Mouse (Mus musculus) CH12.LX (cell line): ENCODE data around the gene Plk1. TPM values are rescaled to one million over a fixed set of nuclear protein-coding genes. Genes with fewer than 3 reads are reported as not detected.

ENCODE experiments used
- DNase-seq: peaks from one replicate; pipeline ENCODE4 v3.0.0-alpha.2; 2013; ENCODE audit errors: extremely low read depth
- H3K27ac ChIP-seq: 2 replicates; pipeline ENCODE4 v1.5.1; 2012; ENCODE audit warnings: low read depth, mild to moderate bottlenecking, control low read depth, moderate library complexity; ENCODE audit not compliant: insufficient read depth
- H3K27me3 ChIP-seq: replicated peaks from 2 replicates; pipeline ENCODE3; 2012; ENCODE audit warnings: inconsistent platforms
- H3K36me3 ChIP-seq, 2 experiments: replicated peaks in 1 of 2; 2 replicates each; pipeline versions ENCODE3 to v1.6.1; 2012; ENCODE audit warnings: inconsistent platforms in 1 of 2, low read length in 1 of 2, mild to moderate bottlenecking in 1 of 2, mixed read lengths in 1 of 2, moderate library complexity in 1 of 2; ENCODE audit not compliant: control insufficient read depth in 1 of 2, insufficient read depth in 1 of 2
- H3K4me1 ChIP-seq, 2 experiments: 2 replicates each; pipeline ENCODE4 v1.6.1; 2012; ENCODE audit warnings: inconsistent platforms in 1 of 2, moderate library complexity in 1 of 2; ENCODE audit not compliant: insufficient read depth in 2 of 2, control insufficient read depth in 1 of 2
- H3K4me2 ChIP-seq: 2 replicates; pipeline ENCODE4 v1.6.1; 2012; ENCODE audit warnings: low read depth, mild to moderate bottlenecking, control low read depth; ENCODE audit not compliant: poor library complexity, insufficient read depth, severe bottlenecking
- H3K4me3 ChIP-seq, 3 experiments: fragments of 150-350 bp in 1 of 3; sonication (generic) in 1 of 3; replicated peaks in 1 of 3; 2 replicates each; pipeline versions ENCODE3 to v1.5.1; 2011 to 2012; ENCODE audit warnings: low read depth in 2 of 3, low read length in 2 of 3, mild to moderate bottlenecking in 2 of 3, moderate library complexity in 2 of 3, control low read depth in 1 of 3, improper control_type of control experiment in 1 of 3, inconsistent platforms in 1 of 3, mixed read lengths in 1 of 3; ENCODE audit not compliant: poor library complexity in 1 of 3
- H3K79me2 ChIP-seq: replicated peaks from 2 replicates; pipeline ENCODE4 v1.6.1; 2012; ENCODE audit warnings: mild to moderate bottlenecking, moderate library complexity; ENCODE audit not compliant: control insufficient read depth, poor library complexity, insufficient read depth, severe bottlenecking; ENCODE audit errors: extremely low read depth
- H3K9ac ChIP-seq: 2 replicates; pipeline ENCODE4 v1.6.1; 2012; ENCODE audit warnings: low read depth, mild to moderate bottlenecking, control low read depth, moderate library complexity; ENCODE audit not compliant: insufficient read depth
- H3K9me3 ChIP-seq: replicated peaks from 2 replicates; pipeline ENCODE3; 2012; ENCODE audit warnings: low read length, inconsistent platforms, mixed read lengths
- BHLHE40 ChIP-seq: IDR thresholded peaks from 2 replicates; pipeline ENCODE4 v1.6.1; 2011; ENCODE audit warnings: mild to moderate bottlenecking, low read depth, low read length, improper control_type of control experiment
- CHD1 ChIP-seq: IDR thresholded peaks from 2 replicates; pipeline ENCODE4 v1.6.1; 2012; ENCODE audit warnings: low read depth, low read length, improper control_type of control experiment, inconsistent platforms
- CHD2 ChIP-seq: IDR thresholded peaks from 2 replicates; pipeline ENCODE4 v1.6.1; 2011; ENCODE audit warnings: low read length, improper control_type of control experiment
- ELF1 ChIP-seq: IDR thresholded peaks from 2 replicates; pipeline ENCODE4 v1.6.1; 2014; ENCODE audit warnings: low read depth, mild to moderate bottlenecking, inconsistent platforms, low read length, improper control_type of control experiment
- EP300 ChIP-seq: IDR thresholded peaks from 2 replicates; pipeline ENCODE4 v1.6.1; 2011; ENCODE audit warnings: low read length, improper control_type of control experiment
- GABPA ChIP-seq: IDR thresholded peaks from 2 replicates; pipeline ENCODE4 v1.6.1; 2012; ENCODE audit warnings: low read depth, low read length, improper control_type of control experiment, inconsistent platforms; ENCODE audit not compliant: insufficient replicate concordance
- HCFC1 ChIP-seq: IDR thresholded peaks from 2 replicates; pipeline ENCODE4 v1.6.1; 2012; ENCODE audit warnings: low read depth, mild to moderate bottlenecking, inconsistent platforms, low read length, improper control_type of control experiment
- IRF4 ChIP-seq: IDR thresholded peaks from 2 replicates; pipeline ENCODE4 v1.6.1; 2014; ENCODE audit warnings: low read depth, mild to moderate bottlenecking, inconsistent platforms, low read length, improper control_type of control experiment
- JUN ChIP-seq: IDR thresholded peaks from 2 replicates; pipeline ENCODE4 v1.6.1; 2011; ENCODE audit warnings: low read depth, mild to moderate bottlenecking, low read length, improper control_type of control experiment, moderate library complexity; ENCODE audit not compliant: insufficient read depth
- KAT2A ChIP-seq: IDR thresholded peaks from 2 replicates; pipeline ENCODE4 v1.6.1; 2012; ENCODE audit warnings: low read length, improper control_type of control experiment, inconsistent platforms; ENCODE audit not compliant: insufficient replicate concordance
- MAFK ChIP-seq: IDR thresholded peaks from 2 replicates; pipeline ENCODE4 v1.6.1; 2011; ENCODE audit warnings: low read length, improper control_type of control experiment; ENCODE audit not compliant: insufficient replicate concordance
- MAX ChIP-seq: IDR thresholded peaks from 2 replicates; pipeline ENCODE4 v1.6.1; 2011; ENCODE audit warnings: low read length, improper control_type of control experiment
- MAZ ChIP-seq: IDR thresholded peaks from 2 replicates; pipeline ENCODE4 v1.6.1; 2012; ENCODE audit warnings: low read depth, mild to moderate bottlenecking, inconsistent platforms, low read length, improper control_type of control experiment, moderate library complexity
- MXI1 ChIP-seq: IDR thresholded peaks from 2 replicates; pipeline ENCODE4 v1.6.1; 2011; ENCODE audit warnings: mild to moderate bottlenecking, low read depth, low read length, improper control_type of control experiment
- NRF1 ChIP-seq: IDR thresholded peaks from 2 replicates; pipeline ENCODE4 v1.6.1; 2014; ENCODE audit warnings: low read depth, mild to moderate bottlenecking, inconsistent platforms, low read length, improper control_type of control experiment, moderate library complexity
- POLR2AphosphoS2 ChIP-seq: IDR thresholded peaks from 2 replicates; pipeline ENCODE4 v1.6.1; 2011; ENCODE audit warnings: low read depth, low read length, improper control_type of control experiment
- SIN3A ChIP-seq: IDR thresholded peaks from 2 replicates; pipeline ENCODE4 v1.6.1; 2012; ENCODE audit warnings: low read length, improper control_type of control experiment, inconsistent platforms
- TCF12 ChIP-seq: IDR thresholded peaks from 2 replicates; pipeline ENCODE4 v1.6.1; 2014; ENCODE audit warnings: low read depth, mild to moderate bottlenecking, inconsistent platforms, low read length, improper control_type of control experiment
- UBTF ChIP-seq: IDR thresholded peaks from 2 replicates; pipeline ENCODE4 v1.6.1; 2012; ENCODE audit warnings: low read depth, mild to moderate bottlenecking, inconsistent platforms, low read length, improper control_type of control experiment, moderate library complexity
- USF2 ChIP-seq: conservative IDR thresholded peaks from 2 replicates; pipeline ENCODE4 v1.6.1; 2011; ENCODE audit warnings: low read depth, low read length, improper control_type of control experiment
- ZNF384 ChIP-seq: IDR thresholded peaks from 2 replicates; pipeline ENCODE4 v1.6.1; 2012; ENCODE audit warnings: low read depth, low read length, improper control_type of control experiment, inconsistent platforms
- dilution Hi-C: fragments of 300-500 bp; cut with MboI; formaldehyde crosslinking; loops from 2 replicates; pipeline ENCODE4 v1.14.3; 2020; ENCODE audit warnings: low sequenced_read_pairs; ENCODE audit not compliant: extremely low pct_unique_long_range_greater_than_20kb, extremely low pct_ligation_motif_present
- in situ Hi-C: fragments of 300-500 bp; cut with MboI; formaldehyde crosslinking; loops from 3 replicates; pipeline ENCODE4 v1.14.3; 2019; ENCODE audit warnings: low sequenced_read_pairs, low pct_ligation_motif_present, low pct_unique_long_range_greater_than_20kb, mixed read lengths
- polyA plus RNA-seq: library from polyadenylated mRNA; unstranded; fragments of >175 nt; gene quantifications from 2 replicates; pipeline ENCODE4 v1.2.1, GENCODE M21; 2012; ENCODE audit warnings: low read depth; ENCODE audit not compliant: insufficient read length
- total RNA-seq, 2 experiments: library from RNA; depleted of rRNA; stranded (reverse); fragments of 300-350 nt in 1 of 2; fragments of >200 nt in 1 of 2; gene quantifications; 2 replicates each; pipeline ENCODE4 v1.2.3; 2012 to 2014

Gene Plk1
- total and polyA plus RNA-seq, 3 experiments, result 30.4 to 144 (median 44.4) TPM

DNA sequence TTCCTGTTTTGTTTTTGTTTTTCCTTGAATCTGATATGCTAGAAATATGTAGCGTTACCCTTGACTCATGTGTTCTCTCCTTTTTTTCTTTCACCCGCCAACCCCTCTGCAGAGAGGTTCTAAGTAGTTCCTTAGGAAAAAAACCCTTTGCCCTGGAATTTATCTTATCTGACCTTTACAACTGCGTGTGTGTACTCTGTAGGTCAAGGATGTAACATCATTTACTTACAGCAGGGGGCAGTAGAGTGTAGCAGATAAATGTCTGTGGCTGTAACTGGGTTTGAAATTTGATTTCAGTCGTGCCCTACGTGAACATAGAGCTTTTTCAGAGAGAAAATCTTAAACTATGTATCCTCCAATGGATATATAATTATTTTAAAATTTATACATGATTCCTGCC is 40.1 kb downstream of the Plk1 start (continued):
- TF ChIP-seq GABPA, result no peak
- TF ChIP-seq MAX, result no peak
- TF ChIP-seq CHD1, result no peak
- TF ChIP-seq MAZ, result no peak
- TF ChIP-seq CHD2, result no peak

DNA sequence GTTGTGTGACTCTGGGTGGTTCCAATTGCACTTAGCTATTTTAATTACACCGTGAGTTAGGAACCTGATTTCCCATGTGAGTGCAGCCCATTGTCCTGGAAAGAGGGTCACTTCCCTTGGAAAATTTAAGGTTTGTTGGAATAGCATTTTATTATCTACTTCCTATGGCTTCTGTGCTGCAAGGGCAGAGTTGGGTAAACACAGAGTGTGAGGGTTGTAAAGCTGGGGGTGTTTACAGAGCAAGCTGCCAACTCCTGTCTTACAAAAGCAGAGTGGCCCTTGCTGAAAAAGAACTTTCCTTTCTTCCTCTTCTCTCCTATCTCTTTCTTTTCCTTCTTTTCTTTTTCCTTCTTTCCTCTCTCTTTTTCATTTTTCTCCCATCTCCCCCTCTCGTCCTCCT is 44.7 kb downstream of the Plk1 start:
- Histone ChIP-seq H3K9me3 (peaks cover 2% of the 10 kb centered on the region), H3K9ac (no peak overlapping the region), H3K79me2 (no peaks in the 10 kb centered on the region), H3K4me1 (no peaks in the 10 kb centered on the region), H3K27me3 (peaks cover 24% of the 10 kb centered on the region), H3K4me2 (no peak overlapping the region), H3K4me3 (no peak overlapping the region), H3K36me3 (no peaks in the 10 kb centered on the region), H3K27ac (no peak overlapping the region)
- in situ Hi-C loops, result loop anchor here (5.0 kb wide), 1 partner anchor 33 kb away; no protein-coding TSS in a partner anchor
- DNase-seq, result no peak
- dilution Hi-C loops, result no loop called here
- TF ChIP-seq MXI1 (no peak), UBTF (no peak)

DNA sequence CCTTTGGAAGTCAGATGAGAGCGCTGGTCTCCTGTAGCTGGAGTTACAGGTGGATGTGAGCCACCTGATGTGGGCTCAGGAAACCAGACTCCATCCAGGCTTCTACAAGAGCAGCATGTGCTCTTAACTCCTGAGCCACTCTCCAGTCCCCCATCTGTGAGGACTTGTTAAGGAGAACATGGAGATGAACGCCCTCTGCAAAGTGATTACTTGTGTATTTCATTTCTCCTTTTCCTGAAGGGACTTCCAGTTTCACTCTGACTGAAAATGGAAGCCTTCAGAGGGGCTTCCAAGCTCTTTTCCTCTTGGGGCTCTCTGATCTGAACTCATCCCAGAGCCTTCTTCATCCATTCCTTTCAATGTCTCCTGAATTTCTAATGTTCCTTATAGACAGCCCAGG is 46.9 kb downstream of the Plk1 start:
- dilution Hi-C loops, result no loop called here

More for the DNA sequence above, 46.9 kb downstream of the Plk1 start:
- H3K36me3 ChIP-seq, result no peaks in the 10 kb centered on the region
- no peaks in the 10 kb centered on the region for H3K79me2 ChIP-seq
- H3K27ac ChIP-seq, result no peak overlapping the region
- peaks cover 26% of the 10 kb centered on the region for H3K27me3 ChIP-seq
- TF ChIP-seq MAZ (no peak), KAT2A (no peak), IRF4 (no peak), ZNF384 (no peak), MAX (no peak), NRF1 (no peak), BHLHE40 (no peak), HCFC1 (no peak), JUN (no peak), MAFK (no peak), SIN3A (no peak), POLR2AphosphoS2 (no peak), EP300 (no peak), TCF12 (no peak), CHD1 (no peak), ELF1 (no peak), USF2 (no peak), CHD2 (no peak)
- H3K9ac ChIP-seq, result no peak overlapping the region
- no peaks in the 10 kb centered on the region for H3K9me3 ChIP-seq
- no peak overlapping the region for H3K4me3 ChIP-seq
- H3K4me2 ChIP-seq, result no peak overlapping the region
- in situ Hi-C loops, result no loop called here
- no peaks in the 10 kb centered on the region for H3K4me1 ChIP-seq
- DNase-seq, result no peak
